Mouse (Mus musculus) heart, postnatal 10 days (tissue): ENCODE data around the gene Olfr1025-ps1. TPM values are rescaled to one million over a fixed set of nuclear protein-coding genes. Genes with fewer than 3 reads are reported as not detected.

Source experiments
- DNase-seq, 2 experiments: peaks; one replicate each; pipeline ENCODE4 v3.0.0; 2021
- intact Hi-C: fragments of 180-260 bp; cut with DNase I; formaldehyde crosslinking; loops from one replicate; pipeline ENCODE4 v1.15.1; 2025
- total RNA-seq, 2 experiments: library from RNA; stranded (reverse); gene quantifications; 2 replicates each; pipeline ENCODE4 v1.2.3; 2021

Gene Olfr1025-ps1
- not detected for total RNA-seq

GRCm38 (mm10) chr2:85914893-85915292, at the start of gene Olfr1025-ps1:
Olfr1025-ps1 (plus strand) TSS chr2:85915193.
- DNase-seq, result no peak
- intact Hi-C loops, result no loop called here

GRCm38 (mm10) chr2:85868294-85868693, 46.7 kb upstream of the Olfr1025-ps1 start, which contains the start of gene Olfr1022:
Olfr1022 (plus strand) TSS chr2:85868594.
- intact Hi-C loops, result no loop called here

DNA sequence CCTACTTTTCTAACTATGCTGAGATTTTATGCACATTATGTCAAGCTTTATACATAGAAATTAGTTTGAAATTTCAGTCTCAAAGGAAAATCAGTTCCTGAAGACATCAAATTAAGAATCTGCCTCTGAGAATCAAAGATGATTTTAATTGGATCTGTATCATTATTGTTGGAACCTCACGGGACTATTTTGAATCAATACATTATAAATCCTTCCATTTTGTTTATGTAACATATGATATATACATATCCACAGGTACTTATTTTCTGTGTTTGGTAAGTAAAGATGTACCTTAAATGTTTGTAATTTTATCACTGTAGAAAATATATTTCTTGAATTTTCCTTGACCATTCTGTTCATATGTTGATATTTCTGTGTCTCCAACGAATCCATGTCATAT, 29.7 kb upstream of the Olfr1025-ps1 start, which contains the start of gene Olfr1023:
Gene Olfr1023, plus strand, starts transcription at position 301 of the 400 bp plus-strand sequence.
- DNase-seq, result no peak
- intact Hi-C loops, result no loop called here

More at GRCm38 (mm10) chr2:85868294-85868693, 46.7 kb upstream of the Olfr1025-ps1 start, which contains the start of gene Olfr1022:
- DNase-seq, result no peak

DNA sequence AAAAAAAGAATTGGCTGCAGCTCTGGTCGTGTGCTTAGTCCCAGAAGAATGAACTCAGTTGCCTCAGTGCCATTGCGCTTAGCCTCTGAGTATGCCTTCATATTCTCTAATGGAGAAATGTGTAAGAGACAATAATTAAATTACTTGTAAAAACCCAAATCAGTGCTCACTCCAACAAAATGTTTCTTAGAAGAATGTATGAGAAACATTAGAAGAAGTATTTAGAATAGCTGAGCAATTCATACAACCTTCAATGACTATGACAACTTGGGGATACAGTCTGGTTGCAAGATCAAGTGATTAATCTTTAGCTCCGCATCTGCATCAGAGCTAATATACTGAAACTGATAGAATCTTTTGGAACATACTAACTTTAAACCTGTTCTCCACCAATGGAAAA, 10.0 kb upstream of the Olfr1025-ps1 start, which contains the start of gene Olfr1024:
Gene Olfr1024, minus strand, starts transcription at position 101 of the 400 bp plus-strand sequence.
- intact Hi-C loops, result no loop called here

GRCm38 (mm10) chr2:85913197-85913596, 1.8 kb upstream of the Olfr1025-ps1 start:
- no peak for DNase-seq
- intact Hi-C loops, result no loop called here

More for the DNA sequence above, 10.0 kb upstream of the Olfr1025-ps1 start, which contains the start of gene Olfr1024:
- DNase-seq, result no peak

- intact Hi-C loops, result no loop called here
- no peak for DNase-seq
These were observed 6.3 kb downstream of the Olfr1025-ps1 start, which contains the start of gene Olfr1026 for GRCm38 (mm10) chr2:85921258-85921657. Olfr1026 (plus strand) TSS chr2:85921558.

DNA sequence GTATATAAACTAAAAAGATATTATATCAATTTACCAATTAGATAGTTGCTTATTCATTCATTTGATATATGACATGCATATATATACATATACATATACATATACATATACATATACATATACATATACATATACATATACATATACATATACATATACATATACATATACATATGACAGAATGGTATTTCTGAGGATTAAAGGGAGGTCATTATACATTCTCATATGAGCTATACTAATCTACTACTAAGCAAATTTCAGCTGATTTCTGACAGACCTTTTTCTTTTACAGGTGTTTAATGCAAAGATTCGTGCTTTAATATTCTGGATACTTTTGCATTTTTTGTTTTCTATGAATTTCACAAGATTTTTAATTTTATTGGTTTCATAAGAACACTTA, 35.1 kb downstream of the Olfr1025-ps1 start, which contains the start of gene Olfr1028:
Gene Olfr1028, plus strand, starts transcription at position 301 of the 400 bp plus-strand sequence.
- intact Hi-C loops, result no loop called here

More for the DNA sequence above, 35.1 kb downstream of the Olfr1025-ps1 start, which contains the start of gene Olfr1028:
- no peak for DNase-seq

Other genes starting within 250 kb of the Olfr1025-ps1 start
- gene Olfr1006, start 236.4 kb upstream of the Olfr1025-ps1 start, total RNA-seq, result not detected
- not detected for gene Olfr1008, start 225.8 kb upstream of the Olfr1025-ps1 start, total RNA-seq
- not detected for gene Olfr1009, start 199.8 kb upstream of the Olfr1025-ps1 start, total RNA-seq
- gene Olfr1012, start 152.4 kb upstream of the Olfr1025-ps1 start, total RNA-seq, result not detected
- not detected for gene Olfr1013, start 148.1 kb upstream of the Olfr1025-ps1 start, total RNA-seq
- not detected for gene Olfr1014, start 142.5 kb upstream of the Olfr1025-ps1 start, total RNA-seq
- gene Olfr1015, start 133.2 kb upstream of the Olfr1025-ps1 start, total RNA-seq, result not detected
- gene Olfr1016, start 112.6 kb upstream of the Olfr1025-ps1 start, total RNA-seq, result not detected
- gene Olfr1018, start 96.7 kb upstream of the Olfr1025-ps1 start, total RNA-seq, result not detected
- not detected for gene Olfr1019, start 69.7 kb upstream of the Olfr1025-ps1 start, total RNA-seq
- not detected for gene Olfr1020, start 68.2 kb upstream of the Olfr1025-ps1 start, total RNA-seq
- gene Olfr1022, start 46.6 kb upstream of the Olfr1025-ps1 start, total RNA-seq, result not detected
- not detected for gene Olfr1023, start 29.6 kb upstream of the Olfr1025-ps1 start, total RNA-seq
- not detected for gene Olfr1024, start 10.1 kb upstream of the Olfr1025-ps1 start, total RNA-seq
- gene Olfr1026, start 6.4 kb downstream of the Olfr1025-ps1 start, total RNA-seq, result not detected
- gene Olfr1028, start 35.2 kb downstream of the Olfr1025-ps1 start, total RNA-seq, result not detected
- gene Olfr1029, start 58.7 kb downstream of the Olfr1025-ps1 start, total RNA-seq, result not detected
- gene Olfr1030, start 64.1 kb downstream of the Olfr1025-ps1 start, total RNA-seq, result not detected
- not detected for gene Olfr1031, start 75.1 kb downstream of the Olfr1025-ps1 start, total RNA-seq
- not detected for gene Olfr1032, start 90.3 kb downstream of the Olfr1025-ps1 start, total RNA-seq
- gene Olfr1033, start 105.4 kb downstream of the Olfr1025-ps1 start, total RNA-seq, result 1 to 10 TPM; 1.2 to 8.1 TPM
- gene Olfr1034, start 130.7 kb downstream of the Olfr1025-ps1 start, total RNA-seq, result under 1 TPM; 0.10 to 0.17 TPM
- gene Olfr1036, start 158.8 kb downstream of the Olfr1025-ps1 start, total RNA-seq, result not detected
- gene Olfr1037, start 172.2 kb downstream of the Olfr1025-ps1 start, total RNA-seq, result not detected
- not detected for gene Olfr1039, start 220.7 kb downstream of the Olfr1025-ps1 start, total RNA-seq
- not detected for gene Olfr1040, start 231.5 kb downstream of the Olfr1025-ps1 start, total RNA-seq
- gene Olfr1042, start 246.6 kb downstream of the Olfr1025-ps1 start, total RNA-seq, result not detected